Mouse (Mus musculus) right cerebral cortex, postnatal 25 days (tissue): ENCODE measurements around the gene Neurl4.
"Not testable (repeated sequence)": the region's sequence is repeated elsewhere in the genome, so short reads cannot be mapped to it uniquely, and the experiment has no call there.

Experiments
- DNase-seq: peaks from one replicate; pipeline ENCODE4 v3.0.0; 2022

The Neurl4 gene

GRCm38 (mm10) chr11:69900471-69901405, at the start of gene Neurl4, which contains the start of gene 2810408A11Rik:
Gene Neurl4 (plus strand): TSS chr11:69901072.
Gene 2810408A11Rik (minus strand): TSS chr11:69900987.
- DNase-seq: peak; percentile 87

- no peak for DNase-seq
Observed at GRCm38 (mm10) chr11:69853994-69854393, 46.9 kb upstream of the Neurl4 start.

GRCm38 (mm10) chr11:69854680-69855079, 46.2 kb upstream of the Neurl4 start:
- no peak for DNase-seq

GRCm38 (mm10) chr11:69855347-69855746, 45.5 kb upstream of the Neurl4 start:
- no peak for DNase-seq

- DNase-seq: no peak
Observed at GRCm38 (mm10) chr11:69858113-69858998, 42.5 kb upstream of the Neurl4 start, which contains the start of gene Tnk1. Gene Tnk1 (minus strand): TSS chr11:69858730.

GRCm38 (mm10) chr11:69863729-69864128, 37.1 kb upstream of the Neurl4 start:
- not testable (repeated sequence) for DNase-seq

GRCm38 (mm10) chr11:69864138-69864860, 36.6 kb upstream of the Neurl4 start:
- no peak for DNase-seq

GRCm38 (mm10) chr11:69865561-69865960, 35.3 kb upstream of the Neurl4 start:
- no peak for DNase-seq

GRCm38 (mm10) chr11:69867335-69867734, 33.5 kb upstream of the Neurl4 start:
- DNase-seq: no peak

GRCm38 (mm10) chr11:69870289-69871069, 30.4 kb upstream of the Neurl4 start:
- DNase-seq: no peak

- no peak for DNase-seq
Observed at GRCm38 (mm10) chr11:69871822-69872221, 29.1 kb upstream of the Neurl4 start.

GRCm38 (mm10) chr11:69872451-69872850, 28.4 kb upstream of the Neurl4 start:
- DNase-seq: no peak

- no peak for DNase-seq
Observed at GRCm38 (mm10) chr11:69876186-69876585, 24.7 kb upstream of the Neurl4 start.

- peak; percentile 62 for DNase-seq
Observed at GRCm38 (mm10) chr11:69876867-69877266, 24.0 kb upstream of the Neurl4 start.

- DNase-seq: no peak
Observed at GRCm38 (mm10) chr11:69877878-69878277, 23.0 kb upstream of the Neurl4 start, which contains the start of gene Tmem95. Gene Tmem95 (minus strand): TSS chr11:69878018.

GRCm38 (mm10) chr11:69878399-69878798, 22.5 kb upstream of the Neurl4 start:
- DNase-seq: no peak

GRCm38 (mm10) chr11:69878952-69879351, 21.9 kb upstream of the Neurl4 start:
- no peak for DNase-seq

GRCm38 (mm10) chr11:69879711-69880110, 21.2 kb upstream of the Neurl4 start:
- no peak for DNase-seq

GRCm38 (mm10) chr11:69880506-69880852, 20.4 kb upstream of the Neurl4 start:
- DNase-seq: peak; percentile 25

- DNase-seq: peak; percentile 74
Observed at GRCm38 (mm10) chr11:69880853-69881603, 19.8 kb upstream of the Neurl4 start, which contains the start of gene Kctd11. Gene Kctd11 (minus strand): TSS chr11:69881406.
